Mouse (Mus musculus) cerebellum, postnatal 25 days (tissue): Measurements from ENCODE around the gene Gch1.

Experiments
- DNase-seq, 2 experiments: peaks; one replicate each; pipeline ENCODE4 v3.0.0; 2021; ENCODE audit warnings: mixed read lengths in 2 of 2

Gch1 gene

GRCm38 (mm10) chr14:47205270-47205972 lies 16.2 kb upstream of the Gch1 start:
- DNase-seq: no peak

DNA sequence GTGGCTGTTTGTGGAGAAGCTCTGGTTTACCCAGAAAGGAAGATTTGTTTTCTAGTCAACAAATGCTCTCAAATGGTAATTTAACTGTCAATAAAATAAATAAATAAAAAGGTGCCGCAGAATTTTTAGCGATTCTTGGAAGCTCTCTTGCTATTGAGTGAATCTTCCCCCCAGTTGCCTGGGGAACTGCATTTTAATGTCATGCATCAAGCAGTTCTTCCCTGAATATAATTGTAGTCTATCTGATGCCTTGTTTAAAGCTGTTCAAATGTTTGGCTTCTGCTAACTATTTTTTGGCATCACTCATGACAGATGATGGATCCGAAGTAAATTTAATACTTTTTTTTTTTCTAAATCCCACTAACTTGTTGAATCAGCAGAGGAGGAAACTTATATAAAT lies 8.1 kb upstream of the Gch1 start:
- no peak for DNase-seq

- DNase-seq: no peak
Measured at GRCm38 (mm10) chr14:47196711-47197110, 7.5 kb upstream of the Gch1 start.

GRCm38 (mm10) chr14:47194096-47194495 lies 4.9 kb upstream of the Gch1 start:
- no peak for DNase-seq

DNA sequence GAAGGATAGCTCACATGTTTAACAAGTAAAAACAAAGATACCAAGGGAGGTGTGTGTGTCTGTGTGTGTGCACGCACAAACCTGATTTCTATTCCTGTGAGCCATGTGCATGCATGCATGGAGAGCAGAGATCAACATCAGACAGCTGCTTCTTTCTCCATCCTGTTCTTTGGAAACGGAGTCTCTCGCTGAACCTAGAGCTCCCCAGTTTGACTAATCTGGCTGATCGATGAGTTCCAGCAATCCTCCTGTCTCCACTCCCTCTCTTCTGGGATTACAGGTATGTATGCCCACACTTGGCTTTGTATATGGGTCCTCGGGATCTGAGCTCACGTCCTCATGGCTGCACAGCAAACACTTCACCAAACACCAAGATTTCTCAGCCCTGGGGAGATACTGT lies 4.3 kb upstream of the Gch1 start:
- no peak for DNase-seq

- DNase-seq: no peak
Measured at GRCm38 (mm10) chr14:47191861-47192260, 2.6 kb upstream of the Gch1 start.

- no peak for DNase-seq
Measured at GRCm38 (mm10) chr14:47190626-47191025, 1.4 kb upstream of the Gch1 start.

- no peak for DNase-seq
Measured at GRCm38 (mm10) chr14:47189635-47189955, 382 bp upstream of the Gch1 start.

- DNase-seq: no peak
Measured at GRCm38 (mm10) chr14:47188475-47188847, 752 bp downstream of the Gch1 start.

GRCm38 (mm10) chr14:47187666-47188360 lies 1.4 kb downstream of the Gch1 start:
- no peak for DNase-seq

GRCm38 (mm10) chr14:47187261-47187660 lies 2.0 kb downstream of the Gch1 start:
- no peak for DNase-seq

- DNase-seq: no peak
Measured at GRCm38 (mm10) chr14:47186561-47186960, 2.7 kb downstream of the Gch1 start.

DNA sequence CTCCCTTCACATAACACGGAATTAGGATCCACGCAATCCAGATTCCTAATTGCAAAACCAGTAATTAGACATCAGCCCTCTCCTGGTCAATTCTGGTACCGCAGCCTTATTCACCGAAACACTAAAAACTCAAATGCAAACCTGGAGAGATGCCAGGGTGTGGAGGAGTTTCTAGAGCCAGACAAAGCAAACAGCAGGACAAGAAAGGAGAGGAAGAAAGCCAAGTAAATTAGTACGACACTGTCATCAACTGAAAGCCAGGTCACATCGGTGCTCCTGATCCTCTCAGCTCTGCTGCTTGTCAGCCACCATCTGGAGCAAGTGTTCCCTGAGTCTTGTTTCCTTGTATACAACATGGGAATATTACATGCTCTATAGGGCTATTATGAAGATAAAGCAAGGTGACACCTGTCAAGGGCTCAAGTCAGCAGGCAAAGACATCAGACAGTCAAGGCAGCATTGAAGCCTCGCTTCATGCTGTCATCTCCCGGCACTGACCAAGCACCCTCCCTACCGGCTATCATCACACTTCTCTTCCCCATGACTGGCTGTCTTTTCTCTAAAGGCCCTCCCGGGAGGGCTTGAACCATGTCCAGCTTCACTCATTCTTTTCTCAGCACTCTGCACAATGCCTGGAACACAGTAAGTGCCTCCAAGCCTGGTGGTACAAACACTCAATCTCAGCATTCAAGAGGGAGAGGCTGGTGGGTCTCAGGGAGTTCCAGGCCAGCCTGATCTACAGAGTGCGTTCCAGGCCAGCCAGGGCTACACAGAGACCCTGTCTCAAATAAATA lies 7.5 kb downstream of the Gch1 start:
- DNase-seq: peak; percentile 42 to 74

GRCm38 (mm10) chr14:47178851-47179250 lies 10.4 kb downstream of the Gch1 start:
- no peak for DNase-seq

GRCm38 (mm10) chr14:47177846-47178414 lies 11.3 kb downstream of the Gch1 start:
- peak; percentile 18 to 35 for DNase-seq

- no peak for DNase-seq
Measured at GRCm38 (mm10) chr14:47176226-47176625, 13.0 kb downstream of the Gch1 start.

DNA sequence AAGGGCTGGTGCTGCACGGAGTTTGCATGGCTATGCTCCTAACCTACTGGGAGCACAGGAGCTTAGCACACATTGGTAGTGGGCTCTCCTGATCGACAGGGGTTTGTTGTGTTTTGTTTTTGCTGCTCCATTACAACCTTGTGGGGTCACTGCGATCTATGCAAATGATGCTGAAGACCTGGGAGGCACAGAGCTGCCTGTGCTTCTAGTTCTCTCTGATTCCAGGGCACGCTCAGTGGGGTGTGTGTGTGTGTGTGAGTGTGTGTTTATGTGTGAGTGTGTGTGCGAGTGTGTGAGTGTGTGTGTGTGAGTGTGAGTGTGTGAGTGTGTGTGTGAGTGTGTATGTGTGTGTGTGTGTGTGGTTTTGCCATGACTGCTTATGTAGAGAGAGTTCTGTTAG lies 14.1 kb downstream of the Gch1 start:
- DNase-seq: no peak

DNA sequence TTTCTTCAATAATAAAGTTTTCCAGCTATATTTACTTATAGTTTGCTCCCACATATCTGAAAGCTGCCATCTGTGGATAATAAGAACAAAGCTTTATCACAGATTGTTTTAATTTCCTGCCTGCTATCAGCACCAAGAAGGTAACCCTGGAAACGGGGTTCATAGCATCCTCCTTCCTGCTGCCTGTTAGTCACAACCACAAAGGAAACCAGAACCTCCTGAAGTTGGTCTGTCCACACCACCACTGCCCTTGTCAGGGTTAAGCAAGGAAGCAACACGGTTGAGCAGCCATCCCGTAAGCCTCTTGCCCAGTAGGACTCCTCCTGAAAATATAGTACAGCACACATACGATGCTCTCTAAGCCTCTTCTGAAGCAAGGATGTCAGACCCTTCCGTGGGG lies 17.1 kb downstream of the Gch1 start:
- no peak for DNase-seq

GRCm38 (mm10) chr14:47170499-47171109 lies 18.6 kb downstream of the Gch1 start:
- no peak for DNase-seq

- DNase-seq: no peak
Measured at GRCm38 (mm10) chr14:47169677-47170410, 19.4 kb downstream of the Gch1 start.

GRCm38 (mm10) chr14:47165741-47166140 lies 23.5 kb downstream of the Gch1 start:
- no peak for DNase-seq

GRCm38 (mm10) chr14:47165117-47165516 lies 24.1 kb downstream of the Gch1 start:
- no peak for DNase-seq
